Mouse (Mus musculus) retina, postnatal 1 day (tissue): Measurements from ENCODE around the gene Palld.

Source experiments
- DNase-seq: peaks from one replicate; pipeline ENCODE4 v3.0.0-alpha.2; 2012

Palld gene

DNA sequence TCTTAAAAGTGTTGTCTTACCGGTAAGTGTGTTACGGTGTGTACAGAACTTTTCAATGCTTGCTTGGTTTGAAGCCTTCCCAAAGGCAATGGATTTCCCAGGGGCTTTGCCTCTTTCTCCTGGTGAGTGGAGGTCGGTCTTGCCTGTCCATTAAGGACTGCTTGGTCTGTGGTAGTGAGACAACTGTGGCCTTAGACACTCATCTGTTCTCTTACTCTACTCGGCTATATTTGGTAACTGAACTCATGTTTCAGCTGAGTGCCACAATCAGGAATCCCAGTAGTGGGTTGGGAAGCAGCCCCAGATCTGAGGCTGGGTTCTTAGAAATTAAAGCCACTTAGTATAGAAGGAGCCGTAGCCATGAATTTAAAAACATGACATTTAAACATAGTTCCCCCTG lies at the start of gene Palld:
Gene Palld, minus strand, starts transcription at position 170 of the 400 bp plus-strand sequence.
- no peak for DNase-seq

DNA sequence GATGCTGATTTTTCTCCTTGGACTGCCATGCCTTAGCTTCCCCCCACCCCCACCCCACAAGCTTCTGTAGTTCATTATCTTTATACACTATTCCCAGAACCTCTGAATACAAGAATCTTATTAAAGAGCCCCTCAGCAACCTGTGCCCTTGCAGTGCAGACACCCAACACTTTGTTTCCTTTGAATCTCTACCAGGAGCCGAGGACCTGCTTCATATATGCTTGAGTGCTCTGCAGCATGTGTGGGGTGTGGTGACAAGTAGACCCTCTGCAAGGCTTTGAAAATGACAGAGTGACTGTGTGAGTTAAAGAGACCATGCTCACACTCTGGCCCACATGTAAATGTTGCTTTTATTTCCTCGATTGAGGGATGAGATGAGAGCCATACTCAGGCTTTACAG lies 35.1 kb upstream of the Palld start:
- no peak for DNase-seq

DNA sequence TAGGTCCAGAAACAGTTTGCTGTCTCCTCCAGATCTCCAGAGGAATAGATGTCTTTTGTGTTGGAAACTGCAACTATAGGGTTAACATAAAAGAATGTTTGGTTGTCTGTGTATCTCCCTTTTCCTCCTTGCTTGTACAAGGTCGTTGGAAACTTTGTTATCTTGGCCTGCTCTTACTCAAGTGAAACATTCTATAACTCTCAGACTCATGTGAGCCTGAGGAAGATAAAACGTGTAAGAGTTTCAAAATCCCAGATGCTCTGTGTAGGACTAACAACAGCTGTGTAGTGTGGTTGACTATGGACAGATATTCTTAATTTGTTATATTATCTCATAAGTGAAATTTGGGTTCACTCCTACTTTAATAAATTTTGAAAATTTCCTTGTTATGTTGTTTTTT lies 30.8 kb upstream of the Palld start:
- no peak for DNase-seq

DNA sequence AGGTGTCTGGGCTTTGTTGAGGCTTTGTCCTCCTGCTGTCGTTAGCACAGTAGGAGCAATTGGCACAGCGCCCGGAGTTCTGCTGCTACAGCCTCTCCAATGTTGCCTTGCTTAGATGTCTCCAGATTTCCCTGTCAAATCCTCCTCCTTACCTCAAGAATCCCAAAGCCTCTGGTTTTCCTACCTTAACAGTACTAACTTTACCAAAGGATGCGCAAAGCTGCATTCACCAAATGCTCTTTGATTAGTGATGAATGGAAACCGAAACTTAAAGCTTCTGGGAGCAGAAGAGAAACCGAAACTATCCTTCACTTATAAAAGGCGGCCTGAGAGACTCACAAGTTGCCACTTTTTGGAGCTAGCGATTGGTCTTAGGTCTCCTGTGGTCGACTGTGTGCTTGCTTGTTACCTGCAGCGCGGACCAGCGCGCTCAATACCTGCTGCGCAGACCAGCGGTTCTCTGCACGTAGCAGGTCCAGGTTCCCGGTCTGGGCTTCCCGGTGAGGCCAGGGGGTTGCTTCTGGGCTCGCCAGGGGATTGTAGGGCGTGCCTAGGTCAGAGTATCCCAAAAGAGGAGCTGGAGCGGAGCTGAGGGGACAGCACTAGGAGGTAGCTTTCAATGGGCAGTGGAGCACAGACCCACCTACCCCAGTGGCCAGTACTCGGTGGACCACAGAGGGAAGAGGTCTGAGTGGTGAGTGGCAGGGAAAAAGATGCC lies 25.4 kb upstream of the Palld start, which contains the start of gene Ddx60:
Gene Ddx60, plus strand, starts transcription at position 311 of the 718 bp plus-strand sequence.
- DNase-seq, result peak; percentile 69

DNA sequence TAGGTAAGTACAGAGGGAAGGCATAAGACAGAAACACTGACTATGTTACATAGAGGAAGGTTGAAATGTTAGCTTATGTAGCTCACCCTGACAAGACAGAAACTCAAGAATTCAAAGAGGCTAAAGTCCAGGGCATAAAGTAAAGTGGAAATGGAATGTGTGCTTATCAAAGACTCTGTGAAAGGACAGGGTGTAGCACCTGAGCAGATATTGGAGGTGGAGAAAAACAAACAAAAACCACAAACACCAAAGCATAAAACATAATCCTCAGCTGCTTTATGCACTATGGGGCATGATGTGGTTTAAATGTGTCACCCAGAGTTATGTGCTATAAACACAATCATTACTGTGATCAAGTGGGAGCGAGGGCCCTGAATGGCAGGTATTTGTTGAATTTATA lies 22.0 kb upstream of the Palld start:
- DNase-seq, result no peak

DNA sequence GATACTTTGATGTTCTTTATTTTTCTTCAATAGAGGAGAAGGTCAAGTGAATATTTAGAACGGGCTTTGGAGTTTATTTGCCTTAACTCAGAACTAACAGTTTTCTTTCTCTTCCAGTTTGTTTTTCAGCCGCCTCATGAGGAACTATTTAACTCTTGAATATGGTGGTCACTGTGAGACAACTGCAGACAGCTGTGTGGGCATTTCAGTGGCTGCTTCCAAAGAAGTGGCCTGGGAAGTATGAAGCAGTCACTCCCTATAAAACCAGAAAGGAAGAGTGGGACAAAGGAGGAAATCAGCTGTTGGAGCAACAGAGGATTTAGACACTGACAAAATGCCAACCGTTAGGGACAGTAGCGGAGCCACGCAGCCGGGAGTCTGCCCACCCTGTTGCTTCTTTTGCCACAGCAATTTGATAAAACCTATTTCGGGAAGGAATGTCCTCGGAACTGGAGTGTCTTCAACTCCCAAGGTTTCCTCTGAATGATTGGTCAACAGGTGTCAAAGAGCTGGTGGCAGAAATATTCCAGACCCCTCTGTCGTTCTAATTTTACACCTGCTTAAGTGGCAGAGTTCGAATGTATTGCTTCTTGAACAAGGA lies 19.1 kb upstream of the Palld start:
- no peak for DNase-seq

DNA sequence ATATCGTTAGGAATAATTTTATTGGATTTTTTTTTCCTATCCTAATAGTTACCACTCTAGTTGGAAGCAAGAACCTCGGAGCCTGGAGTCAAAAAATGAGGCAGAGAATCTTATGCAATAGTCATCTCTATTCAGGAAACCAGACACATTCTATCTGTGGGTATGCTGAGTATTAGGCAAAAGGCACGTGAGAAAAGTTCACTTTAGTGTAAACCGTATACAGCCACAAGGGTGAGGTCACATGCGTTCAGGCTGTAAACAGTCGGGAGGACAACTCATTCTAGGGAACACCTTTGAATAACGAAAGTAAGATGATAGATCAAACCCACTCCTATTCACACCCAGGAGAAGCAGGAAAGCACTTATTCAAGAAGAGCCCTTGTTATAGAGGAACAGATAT lies 17.9 kb upstream of the Palld start:
- DNase-seq, result no peak

DNA sequence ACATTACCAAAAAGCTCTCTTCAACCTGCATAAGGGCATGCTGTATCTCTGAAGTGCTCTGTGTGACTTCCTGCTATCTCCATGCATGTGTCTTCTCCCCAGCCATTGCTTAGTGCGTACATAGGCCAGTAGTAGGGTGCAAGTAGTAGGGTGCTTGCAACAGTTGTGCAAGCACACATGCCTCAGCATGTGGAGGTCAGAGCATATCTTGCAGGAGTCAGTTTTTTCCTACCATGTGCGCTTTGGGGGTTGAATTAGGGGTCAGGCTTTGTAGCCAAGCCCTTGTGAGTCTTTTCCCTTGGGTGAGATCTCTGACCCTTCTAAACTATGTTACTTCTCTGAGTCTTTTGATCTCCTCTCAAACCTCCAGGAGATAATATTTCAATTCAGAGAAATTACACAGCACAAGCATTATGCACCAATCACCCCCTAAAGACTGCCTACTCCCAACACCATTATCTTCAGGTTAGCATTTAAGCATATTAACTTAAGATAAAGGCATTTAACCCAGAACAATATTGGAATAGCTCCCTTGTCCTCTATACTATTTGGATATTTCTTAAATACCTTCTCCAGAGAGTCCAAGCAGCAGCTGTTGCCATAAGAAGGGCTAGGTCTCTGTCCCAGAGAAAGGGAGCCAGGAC lies 16.8 kb upstream of the Palld start:
- DNase-seq, result no peak

DNA sequence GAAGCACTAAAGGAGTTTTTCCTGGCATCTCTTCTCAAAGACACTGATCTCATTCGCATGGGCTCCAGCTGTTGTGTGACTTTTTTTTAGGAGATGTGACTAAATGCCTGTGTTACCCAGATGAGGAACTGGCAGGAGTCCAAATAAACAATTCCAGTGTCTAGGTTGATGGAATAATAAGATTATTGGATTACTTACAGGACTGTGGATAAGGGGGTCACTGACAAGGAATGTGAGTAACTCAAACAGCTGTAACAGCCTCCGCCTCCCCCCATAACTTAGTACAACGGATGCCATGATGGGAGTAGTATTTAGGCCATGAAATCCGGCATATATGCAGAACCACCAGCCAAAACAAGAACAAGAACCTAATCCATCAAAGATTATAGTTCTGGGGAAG lies 14.8 kb upstream of the Palld start:
- DNase-seq, result peak; percentile 77

DNA sequence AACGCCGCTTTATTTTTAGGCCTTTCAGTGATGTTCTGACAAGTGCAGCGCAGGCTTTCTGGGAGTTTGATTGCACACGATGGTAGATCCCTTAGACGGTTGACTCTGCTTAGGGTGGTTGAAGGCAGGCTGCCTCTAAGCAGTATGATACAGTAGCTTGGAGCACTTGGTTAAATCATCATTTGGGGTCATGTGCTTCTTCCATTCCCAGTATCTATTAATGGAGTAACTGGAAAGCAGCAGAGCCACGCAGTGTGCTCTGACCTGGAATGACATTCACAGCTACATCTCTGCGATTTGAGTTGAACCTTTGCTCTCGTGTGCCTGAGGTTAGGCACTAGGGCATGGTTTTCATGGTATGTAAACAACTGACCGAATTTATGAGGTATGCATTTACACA lies 11.5 kb upstream of the Palld start:
- no peak for DNase-seq

DNA sequence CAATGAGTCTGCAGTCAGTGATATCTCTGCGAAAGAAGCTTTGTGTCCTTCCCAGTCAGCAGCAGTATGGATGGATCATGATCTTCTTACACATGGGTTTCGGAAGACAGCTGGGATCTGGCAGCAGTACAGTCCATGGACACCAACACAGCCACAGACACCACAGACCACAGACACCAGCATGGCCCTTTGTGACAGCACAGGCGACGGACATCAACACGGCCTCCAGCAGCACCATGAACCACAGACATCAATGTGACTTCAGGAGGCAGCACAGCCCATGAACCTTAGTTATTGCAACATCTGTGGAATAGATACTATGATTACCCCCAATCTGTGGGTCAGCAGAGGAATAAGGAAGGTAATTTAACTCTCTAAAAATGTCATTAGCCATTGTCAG lies 10.3 kb upstream of the Palld start:
- no peak for DNase-seq

DNA sequence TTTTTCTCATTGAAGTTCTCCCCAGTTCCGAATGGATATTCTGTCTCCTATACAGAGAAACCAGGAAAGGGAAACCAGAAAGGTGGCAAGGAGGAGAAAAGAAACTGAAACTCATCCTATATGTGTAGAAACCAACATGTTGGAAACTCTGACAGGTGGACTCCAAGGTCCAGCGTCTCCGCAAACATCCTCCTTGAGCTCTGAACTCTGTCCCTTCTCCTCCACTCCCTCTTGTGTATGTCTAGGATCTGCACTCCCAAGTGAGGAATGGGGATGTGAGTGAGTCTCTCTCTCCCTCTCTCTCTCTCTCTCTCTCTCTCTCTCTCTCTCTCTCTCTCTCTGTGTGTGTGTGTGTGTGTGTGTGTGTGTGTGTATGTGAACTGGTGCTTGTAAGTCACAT lies 6.8 kb upstream of the Palld start:
- no peak for DNase-seq

DNA sequence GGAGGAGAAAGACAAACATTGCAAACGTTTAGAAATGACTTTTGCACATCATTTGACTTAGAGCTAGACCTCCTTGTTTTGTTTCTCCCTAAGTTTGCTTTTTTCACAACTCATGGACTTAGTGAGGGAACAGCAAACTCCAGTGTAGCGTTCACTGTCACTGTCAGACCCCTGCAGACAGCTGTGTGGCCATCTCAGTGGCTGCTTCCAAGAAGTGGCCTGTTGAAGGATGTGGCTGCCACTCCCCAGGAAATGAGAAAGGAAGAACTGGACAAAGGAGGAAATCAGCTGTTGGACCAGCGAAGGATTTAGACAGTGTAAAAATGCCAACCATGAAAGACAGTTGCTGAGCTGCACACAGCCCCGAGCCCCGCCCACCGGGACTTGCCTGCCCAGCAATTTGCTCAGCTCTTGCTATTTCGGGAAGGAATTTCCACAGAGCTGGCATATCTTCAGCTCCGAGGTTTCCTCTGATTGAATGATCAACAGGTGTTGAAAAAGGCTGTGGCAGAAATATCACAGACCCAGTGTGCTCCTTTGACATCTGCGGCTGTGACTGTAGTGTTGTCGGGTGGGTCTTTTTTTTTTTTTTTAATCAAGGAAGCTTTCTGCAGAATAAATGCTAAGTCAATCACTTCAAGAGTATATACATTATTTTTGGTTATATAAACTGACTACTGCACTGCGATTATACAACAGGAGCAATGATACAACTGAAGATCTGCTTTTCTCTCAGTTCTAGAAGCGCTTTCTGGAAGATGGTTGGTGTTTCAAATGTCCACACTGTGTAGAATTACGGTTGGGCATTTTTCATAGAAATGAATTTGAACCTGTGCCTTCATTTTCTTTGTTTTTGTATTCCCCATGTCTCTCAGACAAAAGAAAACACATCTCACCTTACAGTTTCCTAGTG lies 6.1 kb upstream of the Palld start:
- no peak for DNase-seq

DNA sequence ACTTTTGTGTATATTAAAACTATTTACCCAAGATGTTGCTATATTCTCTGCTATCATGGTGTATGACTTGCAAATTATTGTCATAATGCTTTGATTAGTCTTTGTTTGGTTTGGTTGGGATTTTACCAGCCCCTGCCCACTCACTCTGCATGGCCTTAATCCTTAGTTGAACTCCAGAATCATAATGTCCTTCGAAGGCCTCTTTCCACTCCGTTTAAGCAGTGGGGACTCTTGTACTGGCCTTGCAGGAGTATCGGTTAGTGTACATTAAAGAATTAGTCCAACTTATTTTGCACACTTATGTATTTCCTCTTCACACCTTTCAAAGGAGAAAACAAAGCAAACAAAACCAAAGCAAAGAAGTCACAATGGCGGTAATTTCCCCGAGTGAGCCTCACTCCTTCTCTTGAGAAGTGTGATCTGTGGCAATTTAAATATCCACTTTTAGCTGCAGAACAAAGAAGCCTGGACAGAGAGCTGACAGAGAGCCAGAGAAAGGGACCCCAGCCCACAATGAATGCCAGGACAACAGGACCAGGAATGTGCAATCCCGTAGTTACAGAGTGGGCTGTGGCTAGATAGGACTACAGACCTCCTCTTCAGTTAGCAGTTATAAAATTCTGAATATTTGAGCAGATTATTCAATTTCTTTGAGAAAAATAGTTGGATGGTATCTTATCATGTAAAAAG lies 1.3 kb downstream of the Palld start:
- no peak for DNase-seq

DNA sequence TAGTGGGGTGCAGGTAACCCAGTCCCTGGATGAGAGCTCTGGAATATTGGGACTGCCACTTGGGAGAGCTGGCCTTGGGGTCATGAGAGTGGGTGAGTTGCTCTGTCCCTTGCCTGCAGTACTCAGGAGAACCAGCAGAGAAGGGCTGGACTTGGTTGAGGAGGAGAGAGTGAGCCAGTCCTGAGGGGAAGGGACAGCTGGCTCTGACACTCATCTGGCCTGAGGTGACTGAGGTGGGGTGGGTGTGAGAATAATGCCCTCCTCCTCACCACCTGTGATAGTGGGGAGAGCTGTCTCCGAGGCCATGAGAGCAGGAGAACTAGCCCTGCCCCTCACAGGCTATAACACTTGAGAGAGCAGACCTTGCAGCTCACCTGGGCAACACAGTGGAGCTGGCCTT lies 5.1 kb downstream of the Palld start:
- no peak for DNase-seq

DNA sequence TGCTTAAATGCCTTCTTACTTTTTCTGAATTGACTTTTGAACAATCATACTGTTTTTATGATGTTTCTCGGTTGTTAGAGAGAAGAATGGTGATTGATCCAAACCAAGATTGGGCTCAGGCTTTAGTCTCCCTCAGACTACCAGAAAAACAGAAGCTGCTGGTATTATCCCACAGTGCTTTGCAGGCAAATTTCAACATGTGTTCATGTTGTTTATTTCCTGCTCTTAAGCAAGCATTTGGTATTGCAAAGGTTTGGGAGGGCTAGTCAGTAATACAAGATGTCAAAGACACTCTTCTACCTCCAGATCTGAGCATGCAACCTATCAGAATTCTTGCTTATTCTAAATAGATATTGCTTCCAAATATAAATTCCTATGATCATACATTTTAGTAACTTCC lies 5.7 kb downstream of the Palld start:
- DNase-seq, result no peak

DNA sequence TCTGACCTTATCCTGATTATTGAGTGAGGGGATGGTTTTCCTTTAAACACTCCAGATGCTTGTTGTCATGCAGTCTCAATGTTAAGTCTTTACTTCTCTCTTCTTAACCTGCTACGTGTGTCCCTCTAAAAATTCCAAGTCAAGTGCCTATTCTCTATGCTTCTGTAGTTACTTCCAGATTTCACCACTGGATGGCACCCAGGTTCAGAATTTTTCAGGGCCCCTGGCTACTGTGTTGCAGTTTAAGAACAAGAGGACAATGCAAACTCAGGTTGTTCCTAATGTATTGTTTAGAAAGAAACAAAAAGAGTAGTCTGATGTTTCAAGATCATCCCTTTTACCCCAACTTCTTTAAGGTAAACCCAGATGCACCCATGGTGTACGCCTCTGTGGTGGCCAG lies 8.4 kb downstream of the Palld start:
- DNase-seq, result peak; percentile 64

DNA sequence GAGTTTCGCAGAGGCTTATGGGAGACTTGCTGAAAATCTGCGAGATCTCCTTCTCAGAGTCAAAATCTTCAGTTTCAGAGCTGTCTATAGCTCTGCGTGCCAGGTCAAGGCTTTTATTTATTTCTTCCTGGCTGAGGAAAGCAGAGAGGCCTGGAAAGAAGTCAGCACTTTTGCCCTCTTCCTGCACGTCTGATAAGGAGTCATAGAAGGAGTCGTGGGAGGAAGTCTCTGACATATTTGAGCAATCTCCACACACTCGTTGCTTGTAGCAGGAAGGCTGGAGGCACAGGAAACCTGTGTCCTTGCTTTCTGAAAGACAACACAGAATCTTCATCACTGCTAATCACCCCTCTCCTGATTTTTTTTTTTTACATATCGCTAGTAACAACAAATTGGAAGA lies 24.9 kb downstream of the Palld start:
- DNase-seq, result no peak

DNA sequence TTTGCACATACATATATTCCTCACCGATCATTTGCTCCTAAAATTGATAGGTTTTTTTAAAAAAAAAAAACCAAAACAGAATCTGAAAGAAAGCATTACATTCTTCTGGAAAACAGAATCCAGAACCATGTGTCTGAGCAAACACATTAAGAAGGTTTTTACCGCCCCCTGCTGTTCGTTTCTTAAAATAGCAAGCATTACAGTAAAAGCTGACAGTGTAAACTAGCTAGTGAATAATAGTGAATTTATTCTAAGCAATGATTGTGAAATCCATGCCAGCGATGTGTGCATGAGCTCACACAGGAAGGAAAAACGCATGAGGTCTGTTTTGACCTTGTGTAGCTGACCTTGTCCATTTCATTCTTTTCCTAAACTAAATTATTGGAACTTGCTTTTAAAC lies 27.2 kb downstream of the Palld start:
- DNase-seq, result peak; percentile 78

DNA sequence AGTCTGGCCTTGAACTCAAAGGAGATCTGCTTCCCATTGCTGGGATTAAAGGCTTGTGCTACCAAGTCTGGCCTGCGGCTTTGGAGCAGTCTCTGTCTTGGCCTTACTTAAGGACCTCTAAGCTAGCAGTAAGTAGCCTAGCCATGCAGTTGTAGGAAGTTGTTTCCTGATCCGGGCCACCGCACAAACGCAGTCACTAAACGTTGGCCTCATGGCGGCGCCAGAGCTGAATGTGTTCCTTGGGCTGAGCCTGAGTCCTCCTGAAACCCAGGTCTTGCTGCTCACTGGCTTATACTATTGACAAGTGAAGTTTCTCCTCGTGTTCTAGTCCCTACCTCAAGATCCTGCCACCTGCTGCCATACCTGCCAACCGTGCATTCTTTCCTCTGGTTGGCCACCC lies 28.5 kb downstream of the Palld start:
- peak; percentile 26 for DNase-seq

DNA sequence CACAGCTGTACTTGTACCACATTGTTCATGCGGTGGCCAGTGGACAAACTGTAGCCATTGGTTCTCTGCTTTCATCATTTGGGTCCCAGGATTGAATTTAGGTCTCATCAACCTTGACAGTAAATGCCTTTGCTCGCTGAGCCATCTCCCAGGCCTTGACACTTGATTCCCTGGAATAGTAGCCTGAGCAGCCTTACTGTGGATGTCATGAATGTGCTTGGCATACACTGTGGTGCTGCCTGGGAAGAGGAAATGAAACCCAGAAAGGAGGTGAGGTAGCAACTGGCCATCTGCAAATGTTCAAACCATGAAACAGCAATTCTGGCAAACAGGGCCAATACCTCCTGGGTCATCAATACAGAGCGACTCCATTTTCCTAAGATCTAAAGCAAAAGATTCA lies 34.0 kb downstream of the Palld start:
- no peak for DNase-seq

DNA sequence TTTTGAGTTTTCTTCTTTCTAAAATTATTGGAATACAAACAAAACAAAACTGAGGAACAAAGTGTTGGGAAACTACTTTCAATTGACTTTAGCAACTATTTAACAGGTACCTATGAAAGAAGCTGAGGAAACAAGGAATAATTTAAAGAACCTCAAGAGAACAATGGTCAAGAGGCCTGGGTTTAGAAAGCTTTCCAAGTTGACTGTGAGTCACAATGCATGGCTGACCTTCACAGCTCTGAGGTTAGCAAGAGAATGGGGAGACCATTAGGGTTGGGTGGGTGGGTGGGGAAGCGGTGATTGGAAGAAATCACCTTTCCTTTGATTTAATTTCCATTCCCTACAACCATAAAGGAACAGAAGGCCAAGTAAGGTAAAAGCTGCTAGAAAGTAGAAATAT lies 35.6 kb downstream of the Palld start:
- DNase-seq, result no peak

DNA sequence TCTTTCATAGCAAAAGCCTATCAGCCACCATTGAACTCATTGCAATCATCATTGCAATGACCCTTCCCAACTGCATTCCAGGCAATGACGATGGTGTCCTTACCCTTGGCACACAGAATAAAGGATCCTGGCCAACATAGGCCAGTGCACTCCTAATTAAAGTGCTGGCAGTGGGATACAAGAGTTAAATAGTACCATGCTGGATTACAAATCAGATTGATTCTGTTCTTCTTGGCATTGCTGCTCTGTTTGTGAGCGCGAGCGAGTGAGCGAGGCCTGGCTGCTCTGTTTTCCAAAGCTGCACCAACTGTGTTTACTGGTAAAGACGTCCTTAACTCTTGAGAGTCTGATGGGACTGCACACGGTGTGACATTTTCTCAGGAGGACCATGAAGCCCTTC lies 37.1 kb downstream of the Palld start:
- no peak for DNase-seq
